In the genomic region with DNA sequence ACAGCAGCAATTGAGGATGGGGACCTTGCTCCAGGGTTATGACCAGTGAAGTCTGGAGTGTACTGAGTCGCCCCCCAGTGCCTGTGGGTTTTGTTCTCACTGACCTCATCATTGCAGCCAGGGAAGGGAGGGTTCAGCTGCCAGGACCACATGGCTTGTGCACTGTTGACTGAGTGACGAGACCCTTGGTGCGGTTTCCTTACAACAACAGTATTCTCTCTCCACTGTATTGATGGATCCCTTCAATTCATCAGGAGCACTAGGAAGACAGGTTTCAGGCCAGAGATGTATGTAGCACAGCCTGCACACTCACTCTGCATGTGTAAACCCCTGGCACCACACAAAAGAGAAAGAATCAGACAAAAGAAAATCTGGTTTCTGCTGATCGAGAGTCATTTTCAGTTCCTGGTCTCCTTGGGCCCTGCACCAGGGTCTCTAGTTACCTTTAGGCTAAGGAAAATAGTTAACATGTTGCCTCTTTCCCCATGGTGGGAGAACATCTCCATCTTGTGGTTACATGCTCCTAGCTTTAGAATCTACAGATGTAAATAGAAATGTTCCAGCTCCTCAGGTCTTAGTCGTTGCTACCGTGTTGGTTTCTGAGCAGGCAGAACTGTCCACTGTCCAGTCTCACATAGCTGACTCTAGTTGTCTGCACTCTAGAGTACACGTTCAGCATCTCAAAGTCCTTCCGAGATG, we compare ENCODE assay signal across 17 mouse cellular contexts.
A peak's percentile ranks its signal among the peaks of the same experiment; 100 is the strongest.
DNase-seq lines count a peak whose midpoint lies in the region; ATAC-seq and TF ChIP-seq lines count a peak whose summit lies in the region.
"Had no signal": no experiment of that assay in that cellular context is flagged by ENCODE, and none has a peak within 500 bp of the region (broad histone marks: within the 10 kb centered on the region; RNA-seq: fewer than 3 reads in every experiment).

No protein-coding gene starts in this region.

- H3K4me1 ChIP-seq in forebrain, embryonic 15.5 days: no peaks in the 10 kb centered on the region
- peaks cover 20% of the 10 kb centered on the region for H3K4me1 ChIP-seq in forebrain, embryonic 10.5 days
- H3K4me1 ChIP-seq in intestine, embryonic 14.5 days (replicated peaks; ENCODE audit: control insufficient read depth, insufficient read depth, low read length): no peaks in the 10 kb centered on the region
- no peaks in the 10 kb centered on the region for H3K4me1 ChIP-seq in intestine, embryonic 15.5 days (replicated peaks)
- H3K4me1 ChIP-seq in midbrain, embryonic 11.5 days (ENCODE audit: control insufficient read depth, insufficient read depth, low read length): no peaks in the 10 kb centered on the region
- H3K4me1 ChIP-seq in midbrain, embryonic 10.5 days: 0 out of 2 replicates have a peak, but pooled peaks cover 6% of the 10 kb centered on the region
- no peaks in the 10 kb centered on the region for H3K4me1 ChIP-seq in stomach, postnatal 0 days (replicated peaks; ENCODE audit: control insufficient read depth, insufficient read depth)
- H3K4me1 ChIP-seq: neural tube, embryonic 15.5 days had no signal

- H3K9ac ChIP-seq in forebrain, embryonic 15.5 days (replicated peaks): no peak overlapping the region
- H3K9ac ChIP-seq in intestine, embryonic 14.5 days (ENCODE audit: low read length): no peak overlapping the region
- no peak overlapping the region for H3K9ac ChIP-seq in intestine, embryonic 15.5 days
- no peak overlapping the region for H3K9ac ChIP-seq in midbrain, embryonic 11.5 days (ENCODE audit: low read length)
- H3K9ac ChIP-seq in stomach, postnatal 0 days (ENCODE audit: low read length): no peak overlapping the region
- H3K9ac ChIP-seq: liver, embryonic 14.5 days; neural tube, embryonic 15.5 days had no signal

- H3K4me2 ChIP-seq in forebrain, embryonic 15.5 days (replicated peaks): no peak overlapping the region
- H3K4me2 ChIP-seq in intestine, embryonic 14.5 days (ENCODE audit: low read length): no peak overlapping the region
- H3K4me2 ChIP-seq in intestine, embryonic 15.5 days (replicated peaks): no peak overlapping the region
- H3K4me2 ChIP-seq in midbrain, embryonic 11.5 days: no peak overlapping the region
- no peak overlapping the region for H3K4me2 ChIP-seq in stomach, postnatal 0 days (replicated peaks; ENCODE audit: low read depth)
- H3K4me2 ChIP-seq: neural tube, embryonic 15.5 days had no signal

- TF ChIP-seq EP300 in stomach, postnatal 0 days (optimal IDR thresholded peaks at IDR 0.05): no peak

- no peaks in the 10 kb centered on the region for H3K36me3 ChIP-seq in forebrain, embryonic 15.5 days
- no peaks in the 10 kb centered on the region for H3K36me3 ChIP-seq in forebrain, embryonic 10.5 days (replicated peaks)
- no peaks in the 10 kb centered on the region for H3K36me3 ChIP-seq in intestine, embryonic 14.5 days (ENCODE audit: control insufficient read depth, insufficient read depth, low read length)
- no peaks in the 10 kb centered on the region for H3K36me3 ChIP-seq in intestine, embryonic 15.5 days
- no peaks in the 10 kb centered on the region for H3K36me3 ChIP-seq in midbrain, embryonic 11.5 days (ENCODE audit: control insufficient read depth, insufficient read depth, low read length)
- H3K36me3 ChIP-seq in midbrain, embryonic 10.5 days: no peaks in the 10 kb centered on the region
- no peaks in the 10 kb centered on the region for H3K36me3 ChIP-seq in stomach, postnatal 0 days (ENCODE audit: control insufficient read depth, insufficient read depth, low read length)
- H3K36me3 ChIP-seq: G1E; neural tube, embryonic 15.5 days had no signal

- no peak for DNase-seq in forebrain, embryonic 10.5 days (ENCODE audit: extremely low spot score, low spot score)
- DNase-seq in intestine, embryonic 14.5 days (ENCODE audit: low spot score): no peak
- peak; percentile 61 for DNase-seq in midbrain, embryonic 11.5 days (ENCODE audit: low spot score, missing footprints)
- DNase-seq in midbrain, embryonic 10.5 days (ENCODE audit: low spot score): no peak
- DNase-seq in stomach, postnatal 0 days (ENCODE audit: low spot score): no peak
- DNase-seq in right cerebral cortex, postnatal 10 days (ENCODE audit: low spot score in 2 of 2): no peak
- DNase-seq: cerebellum, adult 11 months; heart, adult 18-20 months; heart, postnatal 14 days; kidney, adult 9 months; layer of hippocampus, adult 9-11 months had no signal

- H3K4me3 ChIP-seq in forebrain, embryonic 15.5 days: no peak overlapping the region
- H3K4me3 ChIP-seq in forebrain, embryonic 10.5 days: no peak overlapping the region
- no peak overlapping the region for H3K4me3 ChIP-seq in intestine, embryonic 14.5 days (ENCODE audit: low read depth, low read length)
- no peak overlapping the region for H3K4me3 ChIP-seq in intestine, embryonic 15.5 days (replicated peaks)
- no peak overlapping the region for H3K4me3 ChIP-seq in midbrain, embryonic 11.5 days (ENCODE audit: low read depth, low read length)
- H3K4me3 ChIP-seq in midbrain, embryonic 10.5 days: no peak overlapping the region
- H3K4me3 ChIP-seq in stomach, postnatal 0 days (ENCODE audit: low read depth, low read length): no peak overlapping the region
- H3K4me3 ChIP-seq: neural tube, embryonic 15.5 days had no signal

- TF ChIP-seq CTCF in stomach, postnatal 0 days (IDR thresholded peaks at IDR 0.05; ENCODE audit: low read depth): peak; percentile 73

- H3K27me3 ChIP-seq in forebrain, embryonic 15.5 days: no peaks in the 10 kb centered on the region
- H3K27me3 ChIP-seq in forebrain, embryonic 10.5 days (ENCODE audit: poor library complexity, severe bottlenecking): no peaks in the 10 kb centered on the region
- H3K27me3 ChIP-seq in intestine, embryonic 14.5 days (replicated peaks; ENCODE audit: control insufficient read depth, insufficient read depth, low read length): no peaks in the 10 kb centered on the region
- no peaks in the 10 kb centered on the region for H3K27me3 ChIP-seq in intestine, embryonic 15.5 days (replicated peaks)
- H3K27me3 ChIP-seq in midbrain, embryonic 11.5 days (ENCODE audit: control insufficient read depth, insufficient read depth, low read length): no peaks in the 10 kb centered on the region
- H3K27me3 ChIP-seq in midbrain, embryonic 10.5 days (ENCODE audit: low read depth, poor library complexity, severe bottlenecking): no peaks in the 10 kb centered on the region
- H3K27me3 ChIP-seq in stomach, postnatal 0 days (ENCODE audit: control insufficient read depth, insufficient read depth, low read length): no peaks in the 10 kb centered on the region
- H3K27me3 ChIP-seq: neural tube, embryonic 15.5 days had no signal

- no peak overlapping the region for H3K27ac ChIP-seq in forebrain, embryonic 15.5 days (replicated peaks)
- no peak overlapping the region for H3K27ac ChIP-seq in forebrain, embryonic 10.5 days
- H3K27ac ChIP-seq in intestine, embryonic 14.5 days (ENCODE audit: low read depth): no peak overlapping the region
- no peak overlapping the region for H3K27ac ChIP-seq in intestine, embryonic 15.5 days
- no peak overlapping the region for H3K27ac ChIP-seq in midbrain, embryonic 11.5 days (ENCODE audit: low read depth, low read length)
- no peak overlapping the region for H3K27ac ChIP-seq in midbrain, embryonic 10.5 days (replicated peaks)
- H3K27ac ChIP-seq in stomach, postnatal 0 days (replicated peaks): no peak overlapping the region
- H3K27ac ChIP-seq: liver, embryonic 14.5 days; macrophage; neural tube, embryonic 15.5 days had no signal

- 0 out of 2 replicates have a peak, but pooled peaks have one; percentile 26 for ATAC-seq in forebrain, embryonic 15.5 days (replicated peaks)
- ATAC-seq in intestine, embryonic 14.5 days (replicated peaks; ENCODE audit: low FRiP score, low TSS enrichment, low read depth): 0 out of 2 replicates have a peak, but pooled peaks have one; percentile 53
- ATAC-seq in intestine, embryonic 15.5 days: no peak
- ATAC-seq in midbrain, embryonic 11.5 days (ENCODE audit: low FRiP score): no peak
- 0 out of 2 replicates have a peak, but pooled peaks have one; percentile 16 for ATAC-seq in stomach, postnatal 0 days (ENCODE audit: low FRiP score, low TSS enrichment)

- H3K9me3 ChIP-seq in forebrain, embryonic 15.5 days: no peaks in the 10 kb centered on the region
- no peaks in the 10 kb centered on the region; the same call in 1 of the 2 replicates for H3K9me3 ChIP-seq in forebrain, embryonic 10.5 days
- no peaks in the 10 kb centered on the region for H3K9me3 ChIP-seq in intestine, embryonic 14.5 days (ENCODE audit: control insufficient read depth, low read length)
- H3K9me3 ChIP-seq in intestine, embryonic 15.5 days: no peaks in the 10 kb centered on the region
- H3K9me3 ChIP-seq in midbrain, embryonic 11.5 days (ENCODE audit: control insufficient read depth, low read length): no peaks in the 10 kb centered on the region
- H3K9me3 ChIP-seq in midbrain, embryonic 10.5 days (replicated peaks): no peaks in the 10 kb centered on the region
- H3K9me3 ChIP-seq in stomach, postnatal 0 days (ENCODE audit: control insufficient read depth, low read length): no peaks in the 10 kb centered on the region
- H3K9me3 ChIP-seq: neural tube, embryonic 15.5 days had no signal

- 78% methylated on average over 8 of the region's 8 CpGs for WGBS in forebrain, embryonic 15.5 days
- 80% methylated on average over 8 of the region's 8 CpGs for WGBS in forebrain, embryonic 10.5 days
- WGBS in intestine, embryonic 14.5 days: 73% methylated on average over 8 of the region's 8 CpGs
- WGBS in intestine, embryonic 15.5 days: 73% methylated on average over 8 of the region's 8 CpGs
- WGBS in midbrain, embryonic 11.5 days: 79% methylated on average over 8 of the region's 8 CpGs
- 83% methylated on average over 8 of the region's 8 CpGs for WGBS in midbrain, embryonic 10.5 days
- WGBS in stomach, postnatal 0 days: 62% methylated on average over 8 of the region's 8 CpGs

Comparison
In these comparisons a context has a peak if more than half of its experiments do, and no peak if none do; other contexts are left out.
1. ATAC-seq: peak in forebrain, embryonic 15.5 days (single experiment), intestine, embryonic 14.5 days (single experiment) and stomach, postnatal 0 days (single experiment); none in intestine, embryonic 15.5 days (single experiment) and midbrain, embryonic 11.5 days (single experiment).